Mouse (Mus musculus) natural killer cell, adult 2 months (primary cell): ENCODE measurements around the gene Gcnt2.
A peak's percentile ranks its signal among the peaks of the same experiment; 100 is the strongest.

Experiments
- DNase-seq, 2 experiments: peaks; one replicate each; pipeline ENCODE4 v3.0.0; 2022; ENCODE audit warnings: low spot score in 2 of 2

Gcnt2 gene

DNA sequence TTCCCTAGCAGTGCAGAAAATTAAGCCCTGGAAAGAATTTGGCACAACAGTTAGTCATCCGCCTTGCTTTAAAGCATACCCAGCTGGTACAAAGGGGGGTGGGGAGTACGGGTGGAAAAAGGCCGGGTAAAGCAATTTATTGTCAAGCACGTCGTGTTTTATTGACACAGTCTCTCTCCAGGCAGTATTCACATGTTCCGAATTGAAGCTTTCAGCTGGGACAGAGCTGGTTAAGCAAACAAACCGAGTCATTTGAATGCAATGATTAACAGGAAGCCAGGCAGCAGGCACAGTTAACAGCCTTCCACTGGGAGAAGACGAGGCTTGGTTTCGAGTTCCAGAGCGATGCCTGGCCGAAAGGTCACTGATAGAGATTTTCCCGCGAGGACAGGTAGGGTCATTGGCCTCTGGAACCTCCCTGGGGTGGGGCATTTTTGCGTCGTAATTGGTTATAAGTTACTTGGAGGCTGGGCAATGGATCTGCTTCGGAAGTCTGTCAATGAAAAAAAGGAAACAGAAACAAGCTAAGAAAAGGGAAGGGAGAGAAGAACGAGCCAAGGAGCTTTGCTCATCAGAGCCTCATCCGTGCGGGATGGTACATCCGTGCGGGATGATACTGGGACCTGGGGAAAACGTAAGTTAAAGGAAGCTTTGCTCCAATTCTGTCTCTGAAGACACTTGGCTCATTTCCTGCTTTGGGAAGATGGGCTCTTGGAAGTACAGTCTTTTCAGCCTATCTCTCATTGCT, at the start of gene Gcnt2:
Gcnt2 (plus strand) TSS at position 103 of the 748 bp plus-strand sequence.
- DNase-seq: no peak

DNA sequence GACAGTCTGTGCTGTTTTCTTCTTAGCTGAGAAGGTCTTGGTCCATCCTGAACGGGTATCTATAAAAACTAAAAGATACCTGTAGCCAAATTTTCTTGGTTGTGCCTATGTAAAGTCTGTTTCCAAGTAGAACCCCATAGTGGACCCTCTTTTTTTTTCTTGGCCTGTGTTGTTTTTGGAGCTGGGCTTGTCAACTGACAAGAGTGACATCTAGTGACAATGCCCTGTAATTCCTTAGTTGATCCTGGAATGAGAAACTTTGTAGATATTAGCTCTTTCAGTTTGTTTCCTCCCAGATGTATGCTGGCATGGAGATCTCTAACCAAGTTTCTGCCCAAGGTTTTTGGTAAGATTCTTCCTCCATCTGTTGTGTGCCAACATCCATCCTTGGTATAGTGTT, 38.9 kb upstream of the Gcnt2 start:
- no peak for DNase-seq

- no peak for DNase-seq
Measured at GRCm38 (mm10) chr13:40821911-40822310, 37.6 kb upstream of the Gcnt2 start.

DNA sequence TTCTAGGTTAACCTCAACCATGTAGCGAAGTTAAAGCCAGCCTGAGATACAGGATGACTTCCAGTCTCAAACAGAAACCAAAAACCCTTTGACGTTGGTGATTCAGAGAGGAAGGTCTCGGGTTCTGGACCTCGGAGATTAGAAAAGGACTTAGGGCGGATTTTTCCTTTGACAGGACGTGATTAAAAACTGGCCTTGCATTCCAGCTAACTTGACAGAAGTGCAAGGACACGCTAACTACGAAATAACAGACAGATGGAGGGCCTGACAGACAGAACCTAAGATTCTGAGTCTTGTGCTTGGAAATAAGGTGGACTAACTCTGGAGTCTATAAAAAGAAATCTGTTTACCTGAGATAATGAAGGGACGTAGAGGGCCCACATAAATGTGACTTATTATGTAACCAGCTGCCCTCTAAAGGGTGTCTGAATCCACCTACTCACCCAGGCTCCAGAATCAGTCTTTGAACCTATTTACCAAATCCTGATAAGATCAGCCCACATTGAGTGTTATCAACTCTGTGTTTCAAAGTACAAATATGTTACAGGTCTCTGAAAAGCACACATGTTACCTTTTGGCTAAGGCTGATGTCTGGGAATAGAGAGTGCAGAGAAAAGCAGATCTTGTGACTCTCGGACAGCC, 18.3 kb upstream of the Gcnt2 start:
- DNase-seq: no peak

DNA sequence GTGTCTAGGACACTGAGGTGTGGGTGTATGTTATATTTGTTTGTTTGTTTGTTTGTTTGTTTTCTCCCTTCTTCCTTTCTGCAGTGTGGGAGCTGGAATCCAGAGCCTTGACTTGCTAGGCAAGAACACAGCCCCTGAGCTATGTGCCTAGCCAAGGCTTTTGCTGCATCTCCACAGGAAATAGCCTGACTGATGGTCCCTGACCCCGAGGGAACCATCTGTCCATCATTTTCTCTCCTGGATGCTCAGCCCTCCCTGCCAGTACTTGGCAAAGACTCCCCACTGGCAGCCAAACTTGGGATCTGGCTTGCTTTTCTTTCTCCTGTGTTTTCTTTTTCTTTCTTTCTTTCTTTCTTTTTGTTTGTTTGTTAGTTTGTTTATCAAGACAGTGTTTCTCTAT, 17.4 kb upstream of the Gcnt2 start:
- no peak for DNase-seq

- DNase-seq: peak; percentile 50 to 56
Measured at GRCm38 (mm10) chr13:40843418-40844067, 16.0 kb upstream of the Gcnt2 start.

DNA sequence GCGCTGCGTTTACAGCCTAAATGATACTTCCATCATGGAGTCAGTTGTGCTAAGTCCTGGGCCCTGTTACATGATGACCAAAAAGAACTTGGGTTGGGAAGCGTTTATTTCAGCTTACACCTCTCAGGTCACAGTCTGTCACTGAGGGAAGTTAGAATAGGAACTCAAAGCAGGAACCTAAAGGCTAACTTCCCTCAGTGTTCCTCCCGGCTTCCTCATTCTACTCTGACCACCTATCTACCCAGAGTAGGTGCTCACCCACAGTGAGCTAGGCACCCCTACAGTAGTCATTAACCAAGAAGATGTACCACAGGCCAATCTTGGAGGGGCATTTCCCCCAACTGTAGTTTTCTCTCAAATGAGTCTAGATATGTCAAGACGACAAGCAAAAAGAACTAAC, 15.4 kb upstream of the Gcnt2 start:
- no peak for DNase-seq

DNA sequence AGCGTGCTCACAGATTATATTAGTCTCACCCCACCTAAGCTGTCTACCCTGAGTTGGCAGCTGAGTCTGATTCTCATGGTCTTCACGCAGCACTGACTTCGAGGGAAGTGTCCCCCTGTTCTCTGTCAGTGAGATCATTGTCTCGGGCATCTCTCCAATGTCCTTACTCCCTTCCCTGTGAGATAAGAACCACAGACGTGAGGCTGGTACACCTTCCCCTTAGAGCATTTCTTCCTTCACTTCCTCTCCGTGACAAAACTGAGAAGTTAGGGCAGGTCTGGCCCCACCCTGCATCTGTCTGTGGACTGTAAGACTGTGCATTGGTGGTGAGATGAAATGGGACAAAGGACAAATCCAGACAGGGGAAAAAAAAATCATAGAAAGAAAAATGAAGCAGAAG, 13.6 kb upstream of the Gcnt2 start:
- DNase-seq: no peak

DNA sequence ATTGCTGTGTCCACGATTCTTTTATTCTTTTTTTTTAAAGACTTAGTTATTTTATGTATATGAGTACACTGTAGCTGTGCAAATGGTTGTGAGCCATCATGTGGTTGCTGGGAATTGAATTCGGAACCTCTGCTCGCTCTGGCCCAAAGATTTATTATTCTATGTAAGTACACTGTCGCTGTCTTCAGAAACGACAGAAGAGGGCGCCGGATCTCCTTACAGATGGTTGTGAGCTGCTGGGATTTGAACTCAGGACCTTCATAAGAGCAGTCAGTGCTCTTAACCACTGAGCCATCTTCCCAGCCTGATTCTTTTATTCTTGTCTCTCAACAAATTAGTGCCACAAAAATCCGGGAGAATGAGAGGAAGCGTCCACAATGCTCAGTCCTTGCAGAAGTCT, 13.2 kb upstream of the Gcnt2 start:
- no peak for DNase-seq

- DNase-seq: no peak
Measured at GRCm38 (mm10) chr13:40847898-40848297, 11.7 kb upstream of the Gcnt2 start.

DNA sequence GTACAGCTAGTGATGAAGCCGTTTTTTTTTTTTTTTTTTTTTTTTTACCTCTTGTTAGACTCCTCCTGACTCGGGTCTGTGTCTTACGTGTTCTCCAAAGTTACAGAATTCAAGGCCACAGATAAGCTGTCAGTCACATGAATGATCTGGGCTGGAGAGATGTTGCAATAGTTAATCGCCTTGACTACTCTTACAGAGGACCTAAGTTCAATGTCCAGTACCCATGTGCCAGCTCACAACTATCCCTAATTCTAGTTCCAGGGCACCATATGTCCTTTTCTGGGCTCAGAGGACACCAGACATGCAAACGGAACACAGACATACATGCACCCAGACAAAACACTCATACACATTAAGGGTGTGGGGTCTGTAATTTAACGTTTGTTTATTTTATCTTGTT, 8.9 kb upstream of the Gcnt2 start:
- DNase-seq: no peak

DNA sequence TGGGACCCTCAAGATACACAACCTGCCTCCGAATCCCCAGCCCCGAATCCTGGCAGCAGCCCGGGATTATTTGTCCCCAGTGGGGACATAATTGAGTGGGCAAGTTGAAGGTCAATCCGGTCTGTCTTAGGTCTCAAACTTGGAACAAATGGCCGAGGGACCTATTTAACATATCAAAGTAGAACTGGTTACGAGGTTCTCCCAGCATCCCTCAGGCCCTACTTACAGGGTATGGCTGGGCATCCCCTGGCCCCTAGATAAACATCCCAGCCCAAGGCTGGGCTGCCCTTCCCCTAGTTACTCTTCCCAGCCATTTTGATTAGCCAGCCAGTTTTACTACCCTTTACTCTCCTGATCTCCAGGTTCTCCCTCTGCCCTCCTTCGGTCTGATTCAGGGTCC, 8.3 kb upstream of the Gcnt2 start:
- DNase-seq: no peak

- no peak for DNase-seq
Measured at GRCm38 (mm10) chr13:40851961-40852360, 7.6 kb upstream of the Gcnt2 start.

DNA sequence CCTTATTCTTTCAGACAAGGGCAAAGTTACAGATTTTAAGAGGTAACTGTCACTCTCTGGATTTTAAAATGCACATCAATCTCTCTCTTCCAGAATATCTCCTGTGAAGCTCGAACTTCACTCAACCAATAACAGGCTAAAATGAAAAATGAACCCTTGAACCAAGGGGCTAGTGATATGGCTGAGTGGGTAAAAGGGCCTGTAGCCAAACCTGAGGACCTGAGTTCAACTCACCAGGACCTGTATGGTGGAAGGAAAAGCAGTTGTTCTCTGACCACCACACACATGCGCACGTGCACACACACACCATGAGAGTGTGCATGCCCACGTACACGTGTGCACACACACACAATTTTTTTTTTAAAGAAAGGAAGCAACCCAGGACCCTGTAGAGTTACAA, 6.8 kb upstream of the Gcnt2 start:
- DNase-seq: no peak

DNA sequence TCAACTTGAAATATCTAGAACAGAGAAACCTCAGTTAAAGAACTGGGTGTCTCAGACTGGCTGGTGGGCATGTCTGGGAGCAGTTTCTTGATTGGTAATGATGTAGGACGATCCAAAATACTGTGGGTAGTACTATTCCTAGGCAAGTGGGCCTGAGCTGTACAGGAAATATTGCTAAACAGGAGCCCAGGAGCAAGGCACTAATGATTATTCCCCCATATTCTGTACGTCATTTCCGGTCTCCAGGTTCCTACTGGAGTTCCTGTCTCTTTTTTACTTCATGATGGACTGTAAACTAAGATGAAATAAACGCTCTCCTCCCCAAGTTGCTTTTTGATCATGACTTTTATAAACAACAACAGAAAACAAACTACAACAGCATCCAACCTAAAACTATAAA, 5.7 kb upstream of the Gcnt2 start:
- DNase-seq: no peak

DNA sequence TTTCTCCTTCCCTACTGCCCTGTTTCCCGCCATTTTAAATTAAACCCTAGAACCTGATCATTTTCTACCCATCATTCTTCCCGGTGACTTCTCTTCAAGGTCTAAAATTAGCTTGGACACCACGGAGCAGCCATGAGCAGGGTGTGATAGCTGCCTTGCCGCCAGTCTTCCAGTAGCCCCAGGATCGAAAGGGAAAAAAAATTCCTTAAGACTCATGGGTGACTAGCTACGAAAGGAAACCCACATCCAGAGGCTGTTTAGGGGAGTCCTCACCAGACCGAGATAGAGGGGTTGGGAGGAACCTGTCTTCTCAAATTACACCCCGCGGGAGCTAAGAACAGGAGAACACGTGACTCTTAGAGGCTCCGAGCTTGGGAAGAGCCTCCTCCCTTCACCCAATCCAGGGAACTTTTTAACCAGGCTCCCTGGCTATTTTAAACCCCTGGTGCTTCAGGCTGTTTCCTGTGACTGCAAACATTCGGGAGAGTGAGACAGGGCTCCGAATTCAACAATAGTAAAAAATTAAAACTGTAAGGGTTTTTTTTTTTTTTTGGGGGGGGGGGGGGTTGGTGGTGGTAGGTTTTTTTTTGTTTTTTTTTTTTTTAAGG, 5.0 kb upstream of the Gcnt2 start:
- no peak for DNase-seq

DNA sequence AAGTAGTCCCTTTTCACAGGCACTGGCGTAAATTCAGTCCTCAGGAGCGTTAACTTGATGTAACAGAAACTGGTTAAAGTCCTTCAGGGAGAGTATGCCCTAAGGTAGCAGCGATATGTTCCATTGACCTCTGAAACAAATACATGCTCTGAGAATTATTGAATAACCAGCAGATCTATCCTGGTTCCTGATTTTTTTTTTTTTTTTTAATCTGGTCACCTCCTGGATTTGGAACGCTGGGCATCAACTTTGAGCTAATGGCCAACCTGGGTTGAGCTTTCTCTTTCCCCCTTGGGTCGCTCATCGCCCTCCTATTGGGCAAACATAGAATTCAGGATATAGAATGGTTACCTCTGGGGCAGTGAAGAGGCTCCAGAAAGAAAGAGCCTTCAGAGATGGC, 4.3 kb upstream of the Gcnt2 start:
- no peak for DNase-seq

DNA sequence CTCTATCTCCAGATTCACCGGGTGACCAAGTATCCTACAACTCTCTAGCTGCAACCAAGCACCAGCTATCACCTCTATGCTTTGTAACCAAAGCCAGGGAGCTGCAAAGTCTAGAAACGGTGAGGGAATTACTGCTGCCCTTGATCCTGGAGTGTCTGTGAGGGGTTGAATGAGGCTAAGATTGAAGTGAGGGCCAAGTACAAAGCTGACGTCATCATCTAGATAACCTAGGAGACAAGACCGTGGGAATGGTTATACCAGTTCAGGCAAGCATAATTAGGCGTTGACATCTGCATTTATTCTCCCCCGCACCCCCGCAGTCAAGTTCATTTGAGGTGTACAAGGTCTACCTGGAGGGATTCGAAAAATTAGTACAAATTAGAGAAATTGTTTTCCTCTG, 2.8 kb upstream of the Gcnt2 start:
- DNase-seq: no peak

DNA sequence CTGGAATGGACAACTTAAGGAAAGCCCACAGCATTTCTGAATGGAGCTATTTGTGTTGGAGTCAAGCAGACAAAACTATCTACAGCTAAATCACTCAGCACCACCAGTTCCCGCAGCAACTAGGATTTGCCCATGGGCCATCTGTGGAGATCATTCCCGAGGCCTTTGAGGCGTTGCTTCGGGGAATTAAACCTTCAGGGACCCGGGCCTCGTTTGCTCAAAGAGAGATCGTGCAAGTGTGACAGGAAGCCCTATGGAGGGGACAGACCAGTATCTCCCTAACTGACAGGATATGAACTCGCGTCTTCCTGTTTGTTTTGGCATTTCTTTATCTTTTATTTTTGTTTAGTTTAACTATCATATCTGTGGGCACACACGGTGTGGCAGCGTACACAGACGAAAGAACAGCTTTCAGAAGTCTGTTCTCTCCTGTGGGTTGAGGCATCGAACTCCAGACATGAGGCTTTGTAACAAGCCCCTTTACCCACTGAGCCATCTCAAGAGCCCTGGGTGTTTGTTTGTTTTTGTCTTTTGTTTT, 2.2 kb upstream of the Gcnt2 start:
- no peak for DNase-seq

DNA sequence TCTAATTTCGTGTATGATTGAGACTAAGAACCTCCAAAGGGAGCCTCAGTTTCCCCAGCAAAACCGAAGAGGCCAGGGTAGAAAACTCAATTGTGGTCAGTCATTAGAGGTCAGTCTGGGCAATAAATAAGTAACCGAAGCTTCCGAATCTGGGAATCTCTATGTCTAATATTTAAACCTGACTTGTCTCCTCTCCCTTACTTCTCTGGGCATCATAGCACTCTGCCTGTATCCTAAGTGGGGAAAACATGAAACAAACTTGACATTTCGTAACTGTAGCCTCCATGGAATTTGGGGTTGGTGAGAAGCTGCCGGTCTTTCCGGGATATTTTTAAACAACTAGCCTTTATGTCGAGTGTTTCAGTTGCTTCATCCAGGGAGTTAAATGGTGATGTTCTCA, 329 bp upstream of the Gcnt2 start:
- DNase-seq: no peak

DNA sequence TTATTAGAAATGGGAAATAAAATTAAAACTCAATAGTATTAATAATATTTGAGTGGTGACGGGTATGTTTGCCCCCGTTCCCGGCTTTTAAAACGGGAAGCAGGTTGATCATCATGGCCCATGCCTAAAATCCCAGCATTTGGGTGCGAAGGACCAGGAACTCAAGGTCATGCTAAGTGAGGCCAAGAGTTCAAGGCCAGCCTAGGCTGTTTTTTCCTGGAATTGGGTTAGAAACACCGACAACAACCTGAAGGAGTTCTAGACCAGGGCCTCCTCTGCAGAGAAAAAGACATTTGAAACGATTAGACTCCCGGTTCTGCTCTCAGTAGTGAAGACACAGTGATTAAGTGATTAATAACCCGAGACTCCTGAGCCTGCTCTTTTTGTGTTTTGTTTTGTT, 3.5 kb downstream of the Gcnt2 start:
- no peak for DNase-seq

DNA sequence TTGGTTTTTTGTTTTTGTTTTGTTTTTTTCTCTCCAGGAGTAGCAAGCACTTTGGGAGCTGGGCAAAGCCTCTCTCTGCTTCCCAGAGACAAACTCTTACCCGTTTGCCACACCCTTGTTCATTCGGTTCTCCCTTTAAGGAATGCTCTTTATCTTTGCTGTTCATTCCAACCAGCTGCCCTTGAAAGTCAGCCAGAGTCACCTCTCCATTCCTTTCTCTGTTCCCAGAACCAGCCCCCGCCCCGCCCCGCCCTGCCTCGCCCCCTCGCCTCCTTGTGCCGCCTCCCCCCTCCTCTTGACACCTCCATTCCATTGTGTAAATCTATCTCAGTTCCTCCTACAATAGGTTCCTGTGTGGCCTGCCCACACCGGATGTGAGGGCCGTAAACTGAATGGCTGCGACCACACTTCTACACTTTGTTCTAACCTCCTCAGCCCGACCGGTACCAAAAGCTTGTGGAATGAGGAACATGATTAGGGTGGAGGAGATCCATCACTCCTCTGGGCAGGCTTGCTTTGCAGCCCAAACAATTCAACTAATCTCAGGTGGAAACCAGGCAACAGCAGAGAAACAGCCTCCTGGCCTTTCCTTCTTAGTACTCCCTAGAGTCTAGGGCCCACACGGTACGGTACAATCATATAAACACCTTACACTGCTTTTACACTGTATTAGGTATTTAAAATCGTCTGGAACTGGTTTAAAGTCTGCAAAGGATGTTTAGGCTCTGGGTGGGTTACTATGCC, 9.5 kb downstream of the Gcnt2 start:
- peak; percentile 33 to 52 for DNase-seq
